Mouse (Mus musculus) ZHBTc4 (cell line): ENCODE data around the gene Ggta1.

Source experiments
- DNase-seq: peaks from one replicate; pipeline ENCODE4 v3.0.0-alpha.2; 2011; ENCODE audit warnings: low read depth, low spot score

The Ggta1 gene

DNA sequence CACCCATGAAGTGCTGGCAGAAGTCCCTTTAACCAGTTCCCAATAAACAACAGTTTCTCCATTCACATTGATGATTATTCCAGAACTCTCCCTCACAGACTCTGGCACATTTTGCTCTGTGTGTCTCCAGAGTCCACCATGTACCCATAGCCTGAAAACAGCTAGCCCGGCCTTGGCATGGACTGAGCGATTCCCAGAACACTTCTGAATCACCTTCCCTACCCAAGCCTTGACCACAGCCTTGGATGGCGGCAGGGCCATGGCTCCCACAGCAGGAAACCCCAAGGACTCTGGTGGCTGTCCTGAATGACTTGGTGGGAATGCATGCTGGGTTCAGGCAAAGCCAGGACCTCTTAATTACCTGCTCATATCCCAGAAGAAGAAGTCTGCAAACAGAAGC lies 22.6 kb downstream of the Ggta1 start:
- DNase-seq: no peak

DNA sequence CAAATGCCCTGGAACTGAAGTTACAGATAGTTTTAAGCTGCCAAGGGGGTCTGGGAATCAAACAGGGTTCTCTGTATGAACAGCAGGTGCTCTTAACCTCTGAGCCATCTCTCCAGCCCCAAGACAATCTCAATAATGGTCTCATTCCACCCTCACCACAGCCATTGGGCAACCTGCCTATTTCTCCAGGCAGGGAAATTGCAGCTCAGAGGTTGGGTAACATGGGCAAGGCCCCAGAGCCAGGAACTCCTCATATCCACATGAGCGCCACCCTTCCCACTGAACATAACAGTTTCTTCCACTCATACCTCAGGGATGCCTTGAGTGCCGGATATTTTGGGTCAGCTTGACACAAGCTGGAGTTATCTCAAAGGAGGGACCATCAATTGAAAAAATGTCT lies 25.2 kb downstream of the Ggta1 start:
- no peak for DNase-seq

- peak; percentile 50 for DNase-seq
These were observed 28.4 kb downstream of the Ggta1 start for GRCm38 (mm10) chr2:35434576-35435123.

GRCm38 (mm10) chr2:35433428-35433827 lies 29.6 kb downstream of the Ggta1 start:
- DNase-seq: no peak

GRCm38 (mm10) chr2:35432472-35432871 lies 30.6 kb downstream of the Ggta1 start:
- DNase-seq: peak; percentile 32

GRCm38 (mm10) chr2:35432011-35432410 lies 31.0 kb downstream of the Ggta1 start:
- peak; percentile 57 for DNase-seq

DNA sequence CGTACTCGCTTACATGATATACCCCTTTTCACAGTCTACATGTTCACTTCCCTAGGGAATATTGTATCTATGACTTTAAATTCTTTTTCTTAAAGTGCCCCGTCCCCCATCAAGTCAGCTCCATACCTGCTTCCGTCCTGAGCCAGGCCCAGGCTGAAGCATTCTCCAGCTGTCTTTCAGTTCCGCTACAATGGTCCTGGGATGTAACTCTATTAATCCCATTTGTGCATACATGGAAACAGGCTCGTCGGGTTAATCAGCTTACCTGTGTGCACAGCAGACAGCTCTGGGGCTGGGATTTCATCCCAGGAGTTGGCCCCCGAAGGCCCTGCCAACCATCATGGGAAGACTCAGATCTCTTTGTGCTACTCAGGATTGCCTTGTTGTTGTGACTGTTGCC lies 32.2 kb downstream of the Ggta1 start:
- no peak for DNase-seq

- DNase-seq: no peak
These were observed 34.3 kb downstream of the Ggta1 start for GRCm38 (mm10) chr2:35428615-35429300.

DNA sequence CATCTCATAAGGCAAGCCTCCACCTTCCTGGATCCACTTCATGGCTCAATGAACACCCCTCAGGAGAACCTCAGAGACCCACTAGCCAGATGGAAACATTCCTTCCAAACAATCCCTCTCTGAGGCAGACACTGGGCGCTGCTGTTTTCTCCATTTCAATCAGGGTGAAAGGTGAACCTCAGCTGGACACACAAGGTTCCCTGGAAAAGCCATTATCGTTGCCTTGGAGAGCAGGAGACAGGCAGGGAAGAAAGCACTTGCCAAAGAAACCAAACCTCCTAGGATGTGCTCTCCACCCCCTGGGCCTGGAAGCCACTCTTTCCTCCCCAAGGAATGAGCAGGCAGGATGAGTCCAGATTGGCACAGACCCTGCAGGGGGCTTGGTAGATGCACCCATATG lies 35.5 kb downstream of the Ggta1 start:
- no peak for DNase-seq

DNA sequence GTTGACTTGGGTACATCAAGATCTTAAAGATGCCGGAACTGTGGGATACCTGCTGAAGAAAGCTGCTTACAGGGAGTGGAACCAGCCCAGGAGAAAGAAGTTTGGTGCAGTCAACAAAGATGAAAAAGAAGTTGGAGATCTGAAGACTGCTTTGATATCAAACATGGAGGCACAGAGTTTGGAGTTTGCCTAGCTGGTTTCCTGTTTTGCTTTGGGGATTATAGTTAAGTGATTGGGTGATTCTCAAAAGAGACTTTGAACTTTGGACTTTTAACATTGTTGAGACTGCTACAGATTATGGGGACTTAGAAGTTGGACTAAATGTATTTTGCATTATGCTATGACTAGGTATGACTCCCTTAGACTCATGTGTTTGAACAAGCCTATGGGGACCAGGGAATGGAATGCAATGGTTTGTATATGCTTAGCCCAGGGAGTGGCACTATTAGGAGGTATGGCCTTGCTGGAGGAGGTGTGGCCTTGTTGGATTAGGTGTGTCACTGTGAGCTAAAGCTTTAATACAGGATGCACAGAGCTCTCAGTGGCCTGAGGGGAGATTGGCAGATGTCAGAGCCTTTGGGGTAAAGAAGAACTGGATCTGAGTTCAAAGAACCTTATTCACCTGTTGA lies 39.2 kb downstream of the Ggta1 start:
- peak; percentile 14 for DNase-seq

GRCm38 (mm10) chr2:35422384-35422783 lies 40.6 kb downstream of the Ggta1 start:
- no peak for DNase-seq

GRCm38 (mm10) chr2:35420681-35421080 lies 42.4 kb downstream of the Ggta1 start:
- DNase-seq: no peak

GRCm38 (mm10) chr2:35419671-35420070 lies 43.4 kb downstream of the Ggta1 start:
- DNase-seq: no peak

DNA sequence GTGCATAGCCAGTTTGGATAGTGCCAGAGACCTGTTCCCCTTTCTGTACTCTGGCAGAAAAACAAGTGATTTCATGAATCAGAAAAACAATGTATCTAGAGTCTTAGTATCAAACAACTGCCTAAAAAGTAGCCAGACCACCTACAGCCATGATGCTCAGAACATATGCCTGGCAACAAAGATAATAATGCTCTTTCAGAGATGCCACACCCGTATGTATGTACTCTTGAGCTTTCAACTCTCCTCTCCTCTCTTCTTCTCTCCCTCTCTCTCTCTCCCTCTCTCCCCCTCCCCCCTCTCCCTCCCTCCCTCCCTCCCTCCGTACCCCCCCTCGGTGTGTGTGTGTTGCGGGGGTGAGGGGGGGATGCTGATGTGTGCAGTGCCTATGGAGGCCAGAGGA lies 43.8 kb downstream of the Ggta1 start:
- DNase-seq: no peak

- DNase-seq: no peak
These were observed 45.8 kb downstream of the Ggta1 start for GRCm38 (mm10) chr2:35417231-35417630.

DNA sequence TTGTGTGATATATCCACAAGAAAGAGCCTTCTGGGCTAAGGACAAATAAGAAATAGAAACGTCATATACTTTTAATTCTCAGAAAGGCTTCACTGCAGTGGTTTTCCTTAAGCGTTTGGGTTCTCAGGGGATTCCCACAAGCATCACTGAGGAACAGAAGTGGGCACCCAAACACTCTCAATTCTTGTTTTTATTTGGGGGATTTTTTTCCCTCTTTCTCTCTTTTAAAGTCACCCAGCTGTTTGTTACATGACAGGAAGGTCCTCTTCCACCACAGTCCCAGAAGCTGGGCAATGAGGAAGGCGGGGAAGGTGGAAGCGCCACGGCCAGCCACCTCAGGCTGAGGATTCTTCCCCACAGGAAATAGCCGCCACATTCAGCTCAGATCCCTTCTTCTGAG lies 46.6 kb downstream of the Ggta1 start:
- DNase-seq: no peak

GRCm38 (mm10) chr2:35412810-35413209 lies 50.2 kb downstream of the Ggta1 start:
- DNase-seq: no peak

- DNase-seq: no peak
These were observed 50.8 kb downstream of the Ggta1 start for GRCm38 (mm10) chr2:35412246-35412645.

DNA sequence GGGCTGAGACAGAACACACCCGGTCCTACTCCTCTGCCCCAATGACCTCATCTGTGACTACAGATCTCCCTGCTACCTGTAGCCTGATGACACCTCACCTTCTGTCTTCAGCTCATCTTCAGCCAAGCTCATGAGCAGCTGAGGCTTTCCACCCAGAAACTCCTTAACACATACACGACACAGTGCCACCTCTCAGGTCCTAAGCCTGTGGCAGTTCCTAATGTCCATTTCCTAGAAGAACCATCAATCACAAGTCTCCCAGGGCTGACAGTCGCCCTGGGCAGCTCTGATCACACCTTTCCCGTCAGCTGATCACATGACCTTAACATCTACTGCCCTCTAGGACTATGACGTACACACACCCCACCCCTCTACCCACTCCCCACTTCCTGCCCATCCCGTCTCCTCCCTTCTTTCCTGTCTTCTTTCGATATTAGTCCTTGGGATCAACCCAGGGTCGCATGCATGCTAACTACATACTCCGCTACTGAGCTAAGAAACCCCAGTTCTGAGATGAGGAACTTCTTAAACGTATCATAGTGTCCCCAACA lies 51.3 kb downstream of the Ggta1 start:
- no peak for DNase-seq

- no peak for DNase-seq
These were observed 53.6 kb downstream of the Ggta1 start for GRCm38 (mm10) chr2:35409466-35409865.

GRCm38 (mm10) chr2:35408409-35409110 lies 54.5 kb downstream of the Ggta1 start:
- DNase-seq: no peak

DNA sequence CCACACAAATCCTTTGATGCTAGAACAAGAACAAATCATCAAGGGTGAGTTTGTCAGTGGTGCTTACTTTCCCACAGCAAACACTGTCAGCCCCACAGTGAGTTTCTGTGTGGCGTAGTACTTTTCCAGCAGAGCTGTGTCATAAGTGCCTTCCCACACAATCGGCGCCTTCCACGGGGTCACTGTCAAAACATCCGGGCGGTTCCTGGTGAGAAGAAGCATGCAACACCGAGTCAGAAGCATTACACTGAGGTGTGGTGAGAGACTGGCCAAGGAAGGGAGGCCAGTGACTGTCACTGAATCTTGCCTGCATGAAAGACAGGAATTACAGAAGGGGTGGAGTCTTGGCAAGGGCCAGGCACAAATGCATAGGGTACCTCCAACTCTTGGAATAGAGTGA lies 55.2 kb downstream of the Ggta1 start:
- DNase-seq: no peak
